Mouse (Mus musculus): ENCODE results near the gene Wnt3a. TPM values are rescaled to one million over a fixed set of nuclear protein-coding genes. Genes with fewer than 3 reads are reported as not detected.

Gene Wnt3a
- polyA plus RNA-seq (2015; fragmentation: Nextera tagmentation; extraction: Ambion mirVana), result 0.05 TPM in 1 of 2 replicates, not detected in the other

GRCm38 (mm10) chr11:59290702-59291303, at the start of gene Wnt3a:
Gene Wnt3a (minus strand): TSS chr11:59290752.

DNA sequence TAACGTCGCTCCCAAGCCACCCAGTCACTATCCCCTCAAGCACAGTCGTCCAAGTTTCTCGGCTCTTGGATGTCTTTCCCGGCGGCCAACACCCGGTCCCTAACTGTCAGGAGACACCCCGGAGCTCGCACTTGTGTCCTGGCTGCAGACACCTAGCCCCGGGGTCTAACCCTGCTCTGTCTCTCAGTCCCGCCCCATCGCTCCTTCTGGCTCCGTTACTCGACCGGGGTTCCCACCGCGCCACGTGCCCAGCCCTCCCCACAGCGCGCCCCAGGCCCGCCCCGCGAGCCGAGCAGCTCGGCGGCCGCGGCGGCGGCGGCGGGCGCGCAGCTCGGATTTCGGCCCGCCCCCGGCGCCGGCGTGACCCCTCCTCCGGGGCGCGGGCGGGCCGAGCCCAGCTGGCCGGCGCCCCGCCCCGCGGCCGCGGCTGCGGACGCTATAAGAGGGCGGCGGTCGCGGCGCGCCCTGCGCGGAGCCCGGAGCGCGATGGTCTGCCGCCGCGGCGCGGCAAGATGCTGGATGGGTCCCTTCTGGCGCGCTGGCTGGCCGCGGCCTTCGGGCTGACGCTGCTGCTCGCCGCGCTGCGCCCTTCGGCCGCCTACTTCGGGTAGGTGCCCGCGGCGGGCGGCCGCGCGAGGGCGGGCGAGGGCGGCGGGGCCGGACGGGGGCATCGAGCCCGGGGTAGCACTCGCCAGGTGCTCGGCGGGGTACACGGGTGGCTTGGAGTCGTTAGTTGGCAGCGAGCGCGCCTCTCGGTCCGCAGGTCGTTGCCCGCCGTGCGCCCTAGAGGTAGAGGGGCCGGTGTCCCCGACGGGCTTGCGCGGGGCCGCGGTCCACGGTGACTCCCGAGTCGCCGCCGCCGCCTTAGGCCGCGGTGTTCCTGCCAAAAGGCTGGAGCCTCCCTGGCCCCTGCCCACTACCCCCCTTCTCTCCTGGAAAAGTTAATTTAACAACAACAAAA, 16.2 kb upstream of the Wnt3a start, which contains the start of gene Wnt9a:
Gene Wnt9a (plus strand): TSS at position 468 of the 961 bp plus-strand sequence.

GRCm38 (mm10) chr11:59228122-59228953, 62.2 kb downstream of the Wnt3a start, which contains the start of gene Arf1:
Gene Arf1 (minus strand): TSS chr11:59228270.

DNA sequence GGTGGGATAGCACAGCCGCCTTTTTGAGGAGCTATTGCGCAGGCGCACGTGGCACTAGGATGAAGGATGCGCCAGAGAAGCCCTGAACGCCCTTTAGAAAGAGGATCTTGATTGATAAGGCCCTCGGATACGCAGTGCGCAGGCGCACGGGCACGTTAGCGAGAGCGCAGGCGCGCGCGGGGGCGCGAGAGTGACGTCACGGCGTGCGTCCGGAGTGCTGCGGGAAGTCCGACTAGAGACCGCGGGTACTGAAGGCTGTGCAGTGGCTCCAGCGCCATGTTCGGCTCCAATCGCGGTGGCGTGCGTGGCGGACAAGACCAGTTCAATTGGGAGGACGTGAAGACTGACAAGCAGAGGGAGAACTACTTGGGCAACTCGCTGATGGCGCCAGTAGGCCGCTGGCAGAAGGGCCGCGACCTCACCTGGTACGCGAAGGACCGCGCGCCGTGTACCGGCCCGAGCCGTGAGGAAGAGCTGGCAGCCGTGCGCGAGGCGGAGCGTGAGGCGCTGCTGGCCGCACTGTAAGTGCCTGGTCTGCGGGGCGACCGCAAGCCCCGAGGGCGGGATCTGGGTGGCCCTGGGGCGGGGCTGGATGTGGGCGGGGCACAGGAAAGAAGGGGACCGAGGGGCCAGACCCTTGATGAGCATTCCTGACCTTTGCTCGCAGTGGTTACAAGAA, 82.3 kb downstream of the Wnt3a start, which contains the start of gene 2310033P09Rik:
Gene 2310033P09Rik (plus strand): TSS at position 169 of the 679 bp plus-strand sequence.

GRCm38 (mm10) chr11:59202081-59202995, 88.2 kb downstream of the Wnt3a start, which contains the start of gene Mrpl55:
Gene Mrpl55 (plus strand): TSS chr11:59202486.

Small RNA genes lying within 50 kb of the gene (microRNA-seq; reads per million reads assigned to microRNA genes)
- not detected for gene Gm24756

Other genes with a start within 250 kb of the Wnt3a start
- 0.26 and 0.33 TPM in 2 replicates for gene Obscn, start 154.3 kb downstream of the Wnt3a start, polyA plus RNA-seq (2015; fragmentation: Nextera tagmentation; extraction: Ambion mirVana)
- 3.2 and 3.8 TPM in 2 replicates for gene Iba57, start 127.0 kb downstream of the Wnt3a start, polyA plus RNA-seq (2015; fragmentation: Nextera tagmentation; extraction: Ambion mirVana)
- 3.4 and 3.7 TPM in 2 replicates for gene Gjc2, start 107.5 kb downstream of the Wnt3a start, polyA plus RNA-seq (2015; fragmentation: Nextera tagmentation; extraction: Ambion mirVana)
- gene Guk1, start 98.5 kb downstream of the Wnt3a start, polyA plus RNA-seq (2015; fragmentation: Nextera tagmentation; extraction: Ambion mirVana), result 113 and 118 TPM in 2 replicates
- 79.7 and 89.8 TPM in 2 replicates for gene Mrpl55, start 88.3 kb downstream of the Wnt3a start, polyA plus RNA-seq (2015; fragmentation: Nextera tagmentation; extraction: Ambion mirVana)
- 16.2 and 16.7 TPM in 2 replicates for gene 2310033P09Rik, start 82.4 kb downstream of the Wnt3a start, polyA plus RNA-seq (2015; fragmentation: Nextera tagmentation; extraction: Ambion mirVana)
- gene Arf1, start 62.5 kb downstream of the Wnt3a start, polyA plus RNA-seq (2015; fragmentation: Nextera tagmentation; extraction: Ambion mirVana), result 555 and 614 TPM in 2 replicates
- gene Wnt9a, start 16.2 kb upstream of the Wnt3a start, polyA plus RNA-seq (2015; fragmentation: Nextera tagmentation; extraction: Ambion mirVana), result 9.9 and 11.7 TPM in 2 replicates
- 0.10 TPM in 1 of 2 replicates, not detected in the other for gene Prss38, start 84.9 kb upstream of the Wnt3a start, polyA plus RNA-seq (2015; fragmentation: Nextera tagmentation; extraction: Ambion mirVana)
- 6.0 and 6.1 TPM in 2 replicates for gene Jmjd4, start 159.3 kb upstream of the Wnt3a start, polyA plus RNA-seq (2015; fragmentation: Nextera tagmentation; extraction: Ambion mirVana)
- 62.6 and 71.1 TPM in 2 replicates for gene Snap47, start 160.4 kb upstream of the Wnt3a start, polyA plus RNA-seq (2015; fragmentation: Nextera tagmentation; extraction: Ambion mirVana)
- gene Zfp867, start 181.7 kb upstream of the Wnt3a start, polyA plus RNA-seq (2015; fragmentation: Nextera tagmentation; extraction: Ambion mirVana), result 4.6 and 4.9 TPM in 2 replicates
- 8.8 and 10.8 TPM in 2 replicates for gene Zkscan17, start 236.0 kb upstream of the Wnt3a start, polyA plus RNA-seq (2015; fragmentation: Nextera tagmentation; extraction: Ambion mirVana)

All from urinary bladder, postnatal 0 days (tissue).